Mouse (Mus musculus): Measurements from ENCODE around the gene Lasp1. TPM values are rescaled to one million over a fixed set of nuclear protein-coding genes. Genes with fewer than 3 reads are reported as not detected.

Lasp1 gene
- total and polyA plus RNA-seq, 3 experiments, result 31.0 to 122 (median 49.6) TPM

- H3K4me3 ChIP-seq (ENCODE audit: low read depth, low read length), result no peak overlapping the region
- TF ChIP-seq GATA2 (IDR thresholded peaks at IDR 0.05; ENCODE audit: borderline replicate concordance, low read depth, low read length) (no peak), GATA1 (IDR thresholded peaks at IDR 0.05; ENCODE audit: borderline replicate concordance, low read length) (no peak), POLR2AphosphoS5 (IDR thresholded peaks at IDR 0.05; ENCODE audit: insufficient replicate concordance, low read depth, low read length) (no peak), CTCF (IDR thresholded peaks at IDR 0.05; ENCODE audit: low read depth, low read length) (no peak), TAL1 (conservative IDR thresholded peaks at IDR 0.05; ENCODE audit: low read depth, low read length) (no peak)
- H3K27me3 ChIP-seq (ENCODE audit: insufficient read depth, low read length), result peaks cover 5% of the 10 kb centered on the region; the same call in 1 of the 2 replicates
- ATAC-seq (ENCODE audit: extremely low read depth, insufficient number of reproducible peaks, low FRiP score, poor library complexity, severe bottlenecking) (no peak), DNase-seq (ENCODE audit: low spot score) (no peak)
- no peaks in the 10 kb centered on the region for H3K9me3 ChIP-seq (replicated peaks)
- H3K4me1 ChIP-seq (ENCODE audit: insufficient read depth, low read depth, low read length), result peaks cover 14% of the 10 kb centered on the region
- peaks cover 6% of the 10 kb centered on the region for H3K36me3 ChIP-seq (replicated peaks)
Measured at GRCm38 (mm10) chr11:97769704-97770103, 29.1 kb upstream of the Lasp1 start.

GRCm38 (mm10) chr11:97771410-97771809 is 27.4 kb upstream of the Lasp1 start:
- H3K9me3 ChIP-seq (replicated peaks), result no peaks in the 10 kb centered on the region
- peaks cover 5% of the 10 kb centered on the region; the same call in 1 of the 2 replicates for H3K27me3 ChIP-seq (ENCODE audit: insufficient read depth, low read length)
- peaks cover 6% of the 10 kb centered on the region; the same call in 1 of the 2 replicates for H3K4me1 ChIP-seq (ENCODE audit: insufficient read depth, low read depth, low read length)
- DNase-seq (ENCODE audit: low spot score), result no peak
- no peak for ATAC-seq (ENCODE audit: extremely low read depth, insufficient number of reproducible peaks, low FRiP score, poor library complexity, severe bottlenecking)
- peaks cover 15% of the 10 kb centered on the region for H3K36me3 ChIP-seq (replicated peaks)
- no peak overlapping the region for H3K4me3 ChIP-seq (ENCODE audit: low read depth, low read length)
- TF ChIP-seq POLR2AphosphoS5 (IDR thresholded peaks at IDR 0.05; ENCODE audit: insufficient replicate concordance, low read depth, low read length) (no peak), CTCF (IDR thresholded peaks at IDR 0.05; ENCODE audit: low read depth, low read length) (no peak), TAL1 (conservative IDR thresholded peaks at IDR 0.05; ENCODE audit: low read depth, low read length) (no peak), GATA2 (IDR thresholded peaks at IDR 0.05; ENCODE audit: borderline replicate concordance, low read depth, low read length) (no peak), GATA1 (IDR thresholded peaks at IDR 0.05; ENCODE audit: borderline replicate concordance, low read length) (no peak)

- Histone ChIP-seq H3K4me3 (ENCODE audit: low read depth, low read length) (no peak overlapping the region), H3K27me3 (ENCODE audit: insufficient read depth, low read length) (peaks cover 5% of the 10 kb centered on the region; the same call in 1 of the 2 replicates), H3K4me1 (ENCODE audit: insufficient read depth, low read depth, low read length) (peaks cover 27% of the 10 kb centered on the region), H3K9me3 (replicated peaks) (no peaks in the 10 kb centered on the region), H3K36me3 (replicated peaks) (peaks cover 52% of the 10 kb centered on the region)
- ATAC-seq (ENCODE audit: extremely low read depth, insufficient number of reproducible peaks, low FRiP score, poor library complexity, severe bottlenecking) (no peak), DNase-seq (ENCODE audit: low spot score) (no peak)
- TF ChIP-seq TAL1 (conservative IDR thresholded peaks at IDR 0.05; ENCODE audit: low read depth, low read length) (no peak), GATA1 (IDR thresholded peaks at IDR 0.05; ENCODE audit: borderline replicate concordance, low read length) (no peak), POLR2AphosphoS5 (IDR thresholded peaks at IDR 0.05; ENCODE audit: insufficient replicate concordance, low read depth, low read length) (no peak), GATA2 (IDR thresholded peaks at IDR 0.05; ENCODE audit: borderline replicate concordance, low read depth, low read length) (no peak)
Measured at GRCm38 (mm10) chr11:97775186-97775585, 23.6 kb upstream of the Lasp1 start.

- Histone ChIP-seq H3K4me1 (ENCODE audit: insufficient read depth, low read depth, low read length) (peaks cover 34% of the 10 kb centered on the region), H3K27me3 (ENCODE audit: insufficient read depth, low read length) (peaks cover 5% of the 10 kb centered on the region; the same call in 1 of the 2 replicates), H3K36me3 (replicated peaks) (peaks cover 60% of the 10 kb centered on the region), H3K4me3 (ENCODE audit: low read depth, low read length) (no peak within 1 kb of the TSS), H3K9me3 (replicated peaks) (no peaks in the 10 kb centered on the region)
- ATAC-seq (ENCODE audit: extremely low read depth, insufficient number of reproducible peaks, low FRiP score, poor library complexity, severe bottlenecking) (no peak), DNase-seq (ENCODE audit: low spot score) (no peak)
- TF ChIP-seq POLR2AphosphoS5 (IDR thresholded peaks at IDR 0.05; ENCODE audit: insufficient replicate concordance, low read depth, low read length) (peak; percentile 50), TAL1 (conservative IDR thresholded peaks at IDR 0.05; ENCODE audit: low read depth, low read length) (no peak)
Measured at GRCm38 (mm10) chr11:97775808-97776496, 22.8 kb upstream of the Lasp1 start, which contains the start of gene 1700001P01Rik. 1700001P01Rik (minus strand) TSS chr11:97775918.

- TF ChIP-seq POLR2AphosphoS5 (IDR thresholded peaks at IDR 0.05; ENCODE audit: insufficient replicate concordance, low read depth, low read length) (peak; percentile 87; the same call in 1 of the 2 replicates), GATA1 (IDR thresholded peaks at IDR 0.05; ENCODE audit: borderline replicate concordance, low read length) (no peak)
- Histone ChIP-seq H3K36me3 (replicated peaks) (peaks cover 66% of the 10 kb centered on the region), H3K27me3 (ENCODE audit: insufficient read depth, low read length) (0 out of 2 replicates have a peak, but pooled peaks cover 3% of the 10 kb centered on the region), H3K4me3 (ENCODE audit: low read depth, low read length) (no peak overlapping the region), H3K9me3 (replicated peaks) (no peaks in the 10 kb centered on the region), H3K4me1 (ENCODE audit: insufficient read depth, low read depth, low read length) (peaks cover 34% of the 10 kb centered on the region)
- DNase-seq (ENCODE audit: low spot score), result no peak
- ATAC-seq (ENCODE audit: extremely low read depth, insufficient number of reproducible peaks, low FRiP score, poor library complexity, severe bottlenecking), result no peak
Measured at GRCm38 (mm10) chr11:97776497-97777128, 22.2 kb upstream of the Lasp1 start.

- TF ChIP-seq CTCF (IDR thresholded peaks at IDR 0.05; ENCODE audit: low read depth, low read length), result no peak
- no peak for TF ChIP-seq POLR2AphosphoS5 (IDR thresholded peaks at IDR 0.05; ENCODE audit: insufficient replicate concordance, low read depth, low read length)
- no peak for TF ChIP-seq TAL1 (conservative IDR thresholded peaks at IDR 0.05; ENCODE audit: low read depth, low read length)
- no peak for TF ChIP-seq GATA2 (IDR thresholded peaks at IDR 0.05; ENCODE audit: borderline replicate concordance, low read depth, low read length)
- no peak for TF ChIP-seq GATA1 (IDR thresholded peaks at IDR 0.05; ENCODE audit: borderline replicate concordance, low read length)
- no peak for DNase-seq (ENCODE audit: low spot score)
- Histone ChIP-seq H3K27me3 (ENCODE audit: insufficient read depth, low read length) (0 out of 2 replicates have a peak, but pooled peaks cover 3% of the 10 kb centered on the region), H3K4me3 (ENCODE audit: low read depth, low read length) (no peak overlapping the region), H3K9me3 (replicated peaks) (no peaks in the 10 kb centered on the region), H3K36me3 (replicated peaks) (peaks cover 69% of the 10 kb centered on the region), H3K4me1 (ENCODE audit: insufficient read depth, low read depth, low read length) (peaks cover 34% of the 10 kb centered on the region)
- ATAC-seq (ENCODE audit: extremely low read depth, insufficient number of reproducible peaks, low FRiP score, poor library complexity, severe bottlenecking), result peak; percentile 37; the same call in 1 of the 2 replicates
Measured at GRCm38 (mm10) chr11:97777129-97777529, 21.7 kb upstream of the Lasp1 start.

All from G1E (cell line).